Mouse (Mus musculus) limb, embryonic 14.5 days (tissue): ENCODE data around the gene Hspa12a. TPM values are rescaled to one million over a fixed set of nuclear protein-coding genes. Genes with fewer than 3 reads are reported as not detected.
A peak's percentile ranks its signal among the peaks of the same experiment; 100 is the strongest.

ENCODE experiments used
- ATAC-seq: fragments of 200-750 bp; cut with Nextera tagmentation; 2 replicates; pipeline ENCODE4 v1.8.0; 2017; ENCODE audit warnings: low read depth, moderate number of reproducible peaks, moderate TSS enrichment; ENCODE audit not compliant: low FRiP score
- DNase-seq: peaks from one replicate; pipeline ENCODE4 v3.0.0-alpha.2; 2015; ENCODE audit warnings: low spot score
- H3K27ac ChIP-seq: fragments of 300-500 bp; sonication (generic); replicated peaks from 2 replicates; pipeline ENCODE4 v1.5.1; 2014; ENCODE audit warnings: low read depth, mild to moderate bottlenecking, low read length, moderate library complexity, mixed read lengths
- H3K27me3 ChIP-seq: fragments of 300-500 bp; sonication (generic); 2 replicates; pipeline ENCODE4 v1.6.1; 2014; ENCODE audit warnings: low read length, mixed read lengths; ENCODE audit not compliant: control insufficient read depth, insufficient read depth
- H3K36me3 ChIP-seq: fragments of 300-500 bp; sonication (generic); 2 replicates; pipeline ENCODE4 v1.6.1; 2014; ENCODE audit warnings: mild to moderate bottlenecking, low read length, moderate library complexity, mixed read lengths; ENCODE audit not compliant: control insufficient read depth, insufficient read depth
- H3K4me1 ChIP-seq: fragments of 300-500 bp; sonication (generic); 2 replicates; pipeline ENCODE4 v1.6.1; 2014; ENCODE audit warnings: antibody characterized with exemption, low read length, mixed read lengths; ENCODE audit not compliant: control insufficient read depth, insufficient read depth
- H3K4me2 ChIP-seq: fragments of 300-500 bp; sonication (generic); replicated peaks from 2 replicates; pipeline ENCODE4 v1.6.1; 2014; ENCODE audit warnings: low read depth, mild to moderate bottlenecking, low read length, moderate library complexity; ENCODE audit not compliant: severe bottlenecking
- H3K4me3 ChIP-seq: fragments of 300-500 bp; sonication (generic); replicated peaks from 2 replicates; pipeline ENCODE4 v1.5.1; 2014; ENCODE audit warnings: low read length
- H3K9ac ChIP-seq: fragments of 300-500 bp; sonication (generic); 2 replicates; pipeline ENCODE4 v1.6.1; 2014; ENCODE audit warnings: mild to moderate bottlenecking, low read depth, low read length, moderate library complexity; ENCODE audit not compliant: severe bottlenecking
- H3K9me3 ChIP-seq: fragments of 300-500 bp; sonication (generic); 2 replicates; pipeline ENCODE4 v1.6.1; 2016; ENCODE audit warnings: low read length; ENCODE audit not compliant: control insufficient read depth
- POLR2A ChIP-seq: fragments of 200-500 bp; IDR thresholded peaks from 2 replicates; pipeline ENCODE4 v1.8.0; 2012; ENCODE audit warnings: inconsistent platforms, mild to moderate bottlenecking, moderate library complexity, borderline replicate concordance; ENCODE audit not compliant: insufficient read depth, insufficient read length; ENCODE audit errors: extremely low read depth
- WGBS: fragments of 180-500 bp; shearing (Covaris S2); extraction: QIAGEN DNeasy Blood & Tissue Kit; methylation state at CpG from one replicate; pipeline ENCODE4 v1.1.7; 2014; 5-methylcytosine and 5-hydroxymethylcytosine counted together
- polyA plus RNA-seq, 2 experiments: library from polyadenylated mRNA; depleted of rRNA in 1 of 2; stranded (reverse) in 1 of 2; unstranded in 1 of 2; fragments of >200 nt; fragmentation: Nextera tagmentation in 1 of 2; extraction: Ambion mirVana in 1 of 2; gene quantifications; 2 replicates each; pipeline versions ENCODE4 v1.2.1 to v1.2.3; 2012 to 2014

The Hspa12a gene
- polyA plus RNA-seq, 2 experiments, result 2.4 to 6.1 TPM

- 24% methylated on average over 4 of the region's 4 CpGs for WGBS
- TF ChIP-seq POLR2A, result no peak
- Histone ChIP-seq H3K9ac (no peak overlapping the region), H3K27ac (no peak overlapping the region), H3K36me3 (no peaks in the 10 kb centered on the region), H3K27me3 (no peaks in the 10 kb centered on the region), H3K4me1 (no peaks in the 10 kb centered on the region), H3K4me2 (no peak overlapping the region), H3K9me3 (no peaks in the 10 kb centered on the region), H3K4me3 (no peak overlapping the region)
- DNase-seq (no peak), ATAC-seq (no peak)
Measured at GRCm38 (mm10) chr19:58866651-58867050, 76.8 kb downstream of the Hspa12a start.

GRCm38 (mm10) chr19:58865224-58865623, 78.2 kb downstream of the Hspa12a start:
- no peaks in the 10 kb centered on the region for H3K27me3 ChIP-seq
- DNase-seq, result no peak
- 0 out of 2 replicates have a peak, but pooled peaks cover under 1% of the 10 kb centered on the region for H3K4me1 ChIP-seq
- H3K4me2 ChIP-seq, result no peak overlapping the region
- WGBS, result 33% methylated on average over 5 of the region's 5 CpGs
- H3K9ac ChIP-seq, result no peak overlapping the region
- H3K9me3 ChIP-seq, result no peaks in the 10 kb centered on the region
- no peaks in the 10 kb centered on the region for H3K36me3 ChIP-seq
- no peak for ATAC-seq
- H3K27ac ChIP-seq, result no peak overlapping the region
- TF ChIP-seq POLR2A, result no peak
- no peak overlapping the region for H3K4me3 ChIP-seq

- DNase-seq (no peak), ATAC-seq (no peak)
- H3K9ac ChIP-seq, result no peak overlapping the region
- WGBS, result 85% methylated on average over 1 of the region's 1 CpGs
- no peak for TF ChIP-seq POLR2A
- H3K36me3 ChIP-seq, result no peaks in the 10 kb centered on the region
- H3K9me3 ChIP-seq, result no peaks in the 10 kb centered on the region
- no peak overlapping the region for H3K4me3 ChIP-seq
- H3K4me1 ChIP-seq, result peaks cover 10% of the 10 kb centered on the region
- no peak overlapping the region for H3K27ac ChIP-seq
- peaks cover 8% of the 10 kb centered on the region; the same call in 1 of the 2 replicates for H3K27me3 ChIP-seq
- H3K4me2 ChIP-seq, result no peak overlapping the region
Measured at GRCm38 (mm10) chr19:58864006-58864573, 79.4 kb downstream of the Hspa12a start.

GRCm38 (mm10) chr19:58861174-58861760, 82.2 kb downstream of the Hspa12a start:
- 20% methylated on average over 12 of the region's 12 CpGs for WGBS
- H3K27ac ChIP-seq, result no peak overlapping the region
- TF ChIP-seq POLR2A, result no peak
- no peak overlapping the region for H3K9ac ChIP-seq
- peaks cover 8% of the 10 kb centered on the region; the same call in 1 of the 2 replicates for H3K27me3 ChIP-seq
- peaks cover 10% of the 10 kb centered on the region for H3K4me1 ChIP-seq
- ATAC-seq (no peak), DNase-seq (no peak)
- no peaks in the 10 kb centered on the region for H3K9me3 ChIP-seq
- H3K4me3 ChIP-seq, result peak overlapping the region; percentile 57
- H3K4me2 ChIP-seq, result peak overlapping the region; percentile 93
- H3K36me3 ChIP-seq, result no peaks in the 10 kb centered on the region

GRCm38 (mm10) chr19:58860255-58861173, 82.9 kb downstream of the Hspa12a start:
- Histone ChIP-seq H3K9ac (peak overlapping the region; percentile 61), H3K36me3 (no peaks in the 10 kb centered on the region), H3K27me3 (peaks cover 8% of the 10 kb centered on the region; the same call in 1 of the 2 replicates), H3K4me3 (peak overlapping the region; percentile 57), H3K4me1 (peaks cover 10% of the 10 kb centered on the region), H3K9me3 (no peaks in the 10 kb centered on the region), H3K4me2 (peak overlapping the region; percentile 93), H3K27ac (no peak overlapping the region)
- peak; percentile 92 for ATAC-seq
- TF ChIP-seq POLR2A, result no peak
- peak; percentile 84 for DNase-seq
- WGBS, result under 1% methylated on average over 44 of the region's 46 CpGs
